Mouse (Mus musculus): ENCODE results near the gene Endod1. TPM values are rescaled to one million over a fixed set of nuclear protein-coding genes. Genes with fewer than 3 reads are reported as not detected.
A peak's percentile ranks its signal among the peaks of the same experiment; 100 is the strongest.

Gene Endod1
- polyA plus RNA-seq, 1 experiment: 14.9 TPM

- Histone ChIP-seq H3K9me3 (ENCODE audit: control insufficient read depth, low read length) (peaks cover 7% of the 10 kb centered on the region), H3K4me1 (ENCODE audit: control insufficient read depth) (peaks cover 77% of the 10 kb centered on the region), H3K4me3 (replicated peaks) (no peak overlapping the region), H3K27me3 (ENCODE audit: control insufficient read depth) (no peaks in the 10 kb centered on the region), H3K36me3 (ENCODE audit: control insufficient read depth) (peaks cover 12% of the 10 kb centered on the region)
- TF ChIP-seq TAL1 (IDR thresholded peaks at IDR 0.05; ENCODE audit: low read length) (no peak), GATA1 (IDR thresholded peaks at IDR 0.05; ENCODE audit: low read length) (no peak)
These were observed 4.4 kb upstream of the Endod1 start for GRCm38 (mm10) chr9:14385665-14386064.

- Histone ChIP-seq H3K4me1 (ENCODE audit: control insufficient read depth) (peaks cover 84% of the 10 kb centered on the region), H3K4me3 (replicated peaks) (no peak overlapping the region)
These were observed 2.0 kb upstream of the Endod1 start for GRCm38 (mm10) chr9:14383186-14383920.

GRCm38 (mm10) chr9:14382256-14382791 lies 1.0 kb upstream of the Endod1 start:
- Histone ChIP-seq H3K4me1 (ENCODE audit: control insufficient read depth) (peaks cover 85% of the 10 kb centered on the region), H3K9me3 (ENCODE audit: control insufficient read depth, low read length) (peaks cover 7% of the 10 kb centered on the region), H3K27me3 (ENCODE audit: control insufficient read depth) (no peaks in the 10 kb centered on the region; the same call in 1 of the 2 replicates), H3K4me3 (replicated peaks) (peak overlapping the region; percentile 85), H3K36me3 (ENCODE audit: control insufficient read depth) (peaks cover 40% of the 10 kb centered on the region)
- no peak for TF ChIP-seq GATA1 (IDR thresholded peaks at IDR 0.05; ENCODE audit: low read length)
- no peak for TF ChIP-seq TAL1 (IDR thresholded peaks at IDR 0.05; ENCODE audit: low read length)

More at GRCm38 (mm10) chr9:14383186-14383920, 2.0 kb upstream of the Endod1 start:
- peaks cover 30% of the 10 kb centered on the region for H3K36me3 ChIP-seq (ENCODE audit: control insufficient read depth)
- H3K9me3 ChIP-seq (ENCODE audit: control insufficient read depth, low read length): peaks cover 7% of the 10 kb centered on the region
- TF ChIP-seq GATA1 (IDR thresholded peaks at IDR 0.05; ENCODE audit: low read length): no peak
- no peak for TF ChIP-seq TAL1 (IDR thresholded peaks at IDR 0.05; ENCODE audit: low read length)
- no peaks in the 10 kb centered on the region; the same call in 1 of the 2 replicates for H3K27me3 ChIP-seq (ENCODE audit: control insufficient read depth)

GRCm38 (mm10) chr9:14380386-14381285 lies 671 bp downstream of the Endod1 start:
- Histone ChIP-seq H3K9me3 (ENCODE audit: control insufficient read depth, low read length) (peaks cover 7% of the 10 kb centered on the region), H3K4me3 (replicated peaks) (peak overlapping the region; percentile 85), H3K27me3 (ENCODE audit: control insufficient read depth) (no peaks in the 10 kb centered on the region; the same call in 1 of the 2 replicates), H3K4me1 (ENCODE audit: control insufficient read depth) (peaks cover 84% of the 10 kb centered on the region), H3K36me3 (ENCODE audit: control insufficient read depth) (peaks cover 57% of the 10 kb centered on the region)
- no peak for TF ChIP-seq GATA1 (IDR thresholded peaks at IDR 0.05; ENCODE audit: low read length)
- no peak for TF ChIP-seq TAL1 (IDR thresholded peaks at IDR 0.05; ENCODE audit: low read length)

GRCm38 (mm10) chr9:14379769-14380385 lies 1.4 kb downstream of the Endod1 start:
- H3K27me3 ChIP-seq (ENCODE audit: control insufficient read depth): no peaks in the 10 kb centered on the region; the same call in 1 of the 2 replicates
- peak overlapping the region; percentile 85 for H3K4me3 ChIP-seq (replicated peaks)
- peaks cover 83% of the 10 kb centered on the region for H3K4me1 ChIP-seq (ENCODE audit: control insufficient read depth)
- peaks cover 7% of the 10 kb centered on the region for H3K9me3 ChIP-seq (ENCODE audit: control insufficient read depth, low read length)
- no peak for TF ChIP-seq TAL1 (IDR thresholded peaks at IDR 0.05; ENCODE audit: low read length)
- no peak for TF ChIP-seq GATA1 (IDR thresholded peaks at IDR 0.05; ENCODE audit: low read length)
- peaks cover 64% of the 10 kb centered on the region for H3K36me3 ChIP-seq (ENCODE audit: control insufficient read depth)

- Histone ChIP-seq H3K36me3 (ENCODE audit: control insufficient read depth) (peaks cover 70% of the 10 kb centered on the region), H3K9me3 (ENCODE audit: control insufficient read depth, low read length) (no peaks in the 10 kb centered on the region), H3K27me3 (ENCODE audit: control insufficient read depth) (no peaks in the 10 kb centered on the region; the same call in 1 of the 2 replicates), H3K4me1 (ENCODE audit: control insufficient read depth) (peaks cover 85% of the 10 kb centered on the region), H3K4me3 (replicated peaks) (peak overlapping the region; percentile 85)
- TF ChIP-seq TAL1 (IDR thresholded peaks at IDR 0.05; ENCODE audit: low read length) (no peak), GATA1 (IDR thresholded peaks at IDR 0.05; ENCODE audit: low read length) (no peak)
These were observed 3.2 kb downstream of the Endod1 start for GRCm38 (mm10) chr9:14378151-14378550.

- Histone ChIP-seq H3K4me3 (replicated peaks) (no peak overlapping the region), H3K4me1 (ENCODE audit: control insufficient read depth) (peaks cover 87% of the 10 kb centered on the region), H3K36me3 (ENCODE audit: control insufficient read depth) (peaks cover 90% of the 10 kb centered on the region), H3K27me3 (ENCODE audit: control insufficient read depth) (no peaks in the 10 kb centered on the region; the same call in 1 of the 2 replicates), H3K9me3 (ENCODE audit: control insufficient read depth, low read length) (no peaks in the 10 kb centered on the region)
- TF ChIP-seq TAL1 (IDR thresholded peaks at IDR 0.05; ENCODE audit: low read length) (no peak), GATA1 (IDR thresholded peaks at IDR 0.05; ENCODE audit: low read length) (no peak)
These were observed 5.2 kb downstream of the Endod1 start for GRCm38 (mm10) chr9:14376149-14376548.

- Histone ChIP-seq H3K4me3 (replicated peaks) (no peak overlapping the region), H3K27me3 (ENCODE audit: control insufficient read depth) (no peaks in the 10 kb centered on the region), H3K36me3 (ENCODE audit: control insufficient read depth) (peaks cover 100% of the 10 kb centered on the region), H3K4me1 (ENCODE audit: control insufficient read depth) (peaks cover 97% of the 10 kb centered on the region), H3K9me3 (ENCODE audit: control insufficient read depth, low read length) (peaks cover 10% of the 10 kb centered on the region)
- TF ChIP-seq TAL1 (IDR thresholded peaks at IDR 0.05; ENCODE audit: low read length) (no peak), GATA1 (IDR thresholded peaks at IDR 0.05; ENCODE audit: low read length) (no peak)
These were observed 8.9 kb downstream of the Endod1 start for GRCm38 (mm10) chr9:14372440-14372839.
